Mouse (Mus musculus): ENCODE results near the gene Actl6a. TPM values are rescaled to one million over a fixed set of nuclear protein-coding genes. Genes with fewer than 3 reads are reported as not detected.

Gene Actl6a
- polyA plus RNA-seq, 1 experiment from 2014 or later, result 51.6 TPM

DNA sequence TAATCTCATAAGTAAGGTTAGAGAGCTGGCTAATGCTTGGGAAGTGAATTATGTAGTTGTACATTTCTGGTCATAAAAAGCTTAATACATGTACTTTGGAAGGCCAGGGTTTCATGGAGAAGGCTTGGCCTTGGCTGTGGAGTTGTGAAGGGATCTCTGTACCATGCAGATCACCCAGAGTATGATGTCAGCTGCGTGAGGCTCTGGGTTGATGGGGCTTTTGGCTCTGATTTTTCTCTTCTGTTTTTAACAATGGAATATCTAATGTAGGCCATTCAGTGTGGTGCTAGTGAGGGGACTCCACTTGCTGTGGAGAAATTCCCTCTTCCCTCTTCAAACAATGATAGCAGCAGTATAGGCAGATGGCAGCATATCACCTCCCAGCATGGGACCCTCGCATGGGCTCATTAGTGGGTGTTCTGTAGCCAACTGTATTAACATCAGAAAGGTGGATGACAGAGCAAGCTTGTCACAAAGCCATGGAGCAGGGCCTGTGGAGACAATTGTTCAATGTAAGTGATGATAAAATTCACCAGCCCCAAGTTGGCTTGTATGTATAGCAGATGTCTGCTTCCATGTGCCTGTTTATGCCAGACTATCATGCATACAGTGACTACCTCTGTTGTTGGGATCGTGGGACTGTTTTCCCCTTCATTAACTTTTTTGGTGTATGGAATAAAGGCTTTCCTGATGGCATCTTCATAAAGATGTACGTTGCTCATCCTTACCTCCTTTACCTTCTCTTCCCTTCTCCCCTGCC lies 43.9 kb downstream of the Actl6a start:
- Histone ChIP-seq H3K36me3 (ENCODE audit: control insufficient read depth, insufficient read depth, low read length) (peaks cover 34% of the 10 kb centered on the region), H3K4me3 (ENCODE audit: low read depth, low read length) (no peak overlapping the region), H3K27ac (ENCODE audit: low read length) (no peak overlapping the region), H3K9me3 (replicated peaks; ENCODE audit: control insufficient read depth, low read length, poor library complexity, severe bottlenecking) (no peaks in the 10 kb centered on the region), H3K27me3 (ENCODE audit: control insufficient read depth, insufficient read depth, low read depth, low read length) (no peaks in the 10 kb centered on the region), H3K4me2 (ENCODE audit: low read length) (no peak overlapping the region), H3K4me1 (ENCODE audit: control insufficient read depth, insufficient read depth, low read length) (no peaks in the 10 kb centered on the region), H3K9ac (ENCODE audit: low read depth, low read length) (no peak overlapping the region)
- ATAC-seq, result peak; percentile 70
- WGBS, result 77% methylated on average over 4 of the region's 4 CpGs

DNA sequence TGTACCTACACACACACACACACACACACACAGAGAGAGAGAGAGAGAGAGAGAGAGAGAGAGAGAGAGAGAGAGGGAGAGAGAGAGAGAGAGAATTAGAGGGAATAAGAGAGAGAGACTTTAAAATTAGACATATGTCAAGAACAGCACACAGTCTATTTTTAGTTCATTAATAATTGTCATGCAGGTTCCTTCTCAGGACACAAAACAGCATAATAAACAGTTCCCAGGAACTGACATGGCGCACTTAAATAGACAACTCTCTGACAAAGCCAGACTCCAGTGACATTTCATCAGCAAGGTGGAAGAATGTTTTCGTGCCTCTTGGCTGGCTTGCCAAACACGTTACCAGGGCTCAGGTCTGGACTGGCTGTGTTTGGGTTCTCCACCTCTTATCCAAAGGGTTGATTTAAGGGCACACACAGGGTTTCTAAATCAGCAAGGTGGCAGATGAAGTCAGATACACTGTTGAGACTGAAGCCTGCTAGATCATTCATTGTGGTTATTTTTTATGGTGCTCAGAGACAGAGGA lies 48.4 kb downstream of the Actl6a start:
- no peak for ATAC-seq
- no peak overlapping the region for H3K4me3 ChIP-seq (ENCODE audit: low read depth, low read length)
- H3K36me3 ChIP-seq (ENCODE audit: control insufficient read depth, insufficient read depth, low read length), result peaks cover 20% of the 10 kb centered on the region
- H3K4me1 ChIP-seq (ENCODE audit: control insufficient read depth, insufficient read depth, low read length), result no peaks in the 10 kb centered on the region
- no peak overlapping the region for H3K9ac ChIP-seq (ENCODE audit: low read depth, low read length)
- H3K4me2 ChIP-seq (ENCODE audit: low read length), result no peak overlapping the region
- 95% methylated on average over 3 of the region's 3 CpGs for WGBS
- no peaks in the 10 kb centered on the region for H3K9me3 ChIP-seq (replicated peaks; ENCODE audit: control insufficient read depth, low read length, poor library complexity, severe bottlenecking)
- H3K27me3 ChIP-seq (ENCODE audit: control insufficient read depth, insufficient read depth, low read depth, low read length), result no peaks in the 10 kb centered on the region
- H3K27ac ChIP-seq (ENCODE audit: low read length), result no peak overlapping the region

DNA sequence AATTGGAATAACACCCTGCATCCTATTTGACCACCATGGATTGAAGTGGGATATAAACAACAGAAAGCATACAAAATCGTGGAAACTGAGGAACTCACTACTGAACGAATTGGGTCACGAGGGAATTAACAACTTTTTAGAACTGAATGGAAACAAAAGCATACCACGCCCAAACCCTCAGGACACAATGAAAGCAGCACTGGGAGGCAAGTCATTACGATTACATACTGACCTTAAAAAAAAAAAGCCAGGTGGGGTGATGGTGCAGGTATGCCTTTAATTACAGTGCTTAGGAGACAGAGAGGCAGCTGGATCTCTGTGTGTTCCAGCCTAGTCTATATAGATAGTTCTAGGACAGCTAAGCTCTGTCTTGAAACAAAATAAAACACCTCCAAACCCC lies 53.1 kb downstream of the Actl6a start:
- H3K36me3 ChIP-seq (ENCODE audit: control insufficient read depth, insufficient read depth, low read length), result 0 out of 2 replicates have a peak, but pooled peaks cover 6% of the 10 kb centered on the region
- H3K27me3 ChIP-seq (ENCODE audit: control insufficient read depth, insufficient read depth, low read depth, low read length), result no peaks in the 10 kb centered on the region
- no peak overlapping the region for H3K4me3 ChIP-seq (ENCODE audit: low read depth, low read length)
- H3K27ac ChIP-seq (ENCODE audit: low read length), result no peak overlapping the region
- H3K4me1 ChIP-seq (ENCODE audit: control insufficient read depth, insufficient read depth, low read length), result no peaks in the 10 kb centered on the region
- H3K4me2 ChIP-seq (ENCODE audit: low read length), result no peak overlapping the region
- H3K9ac ChIP-seq (ENCODE audit: low read depth, low read length), result no peak overlapping the region
- no peaks in the 10 kb centered on the region for H3K9me3 ChIP-seq (replicated peaks; ENCODE audit: control insufficient read depth, low read length, poor library complexity, severe bottlenecking)
- 68% methylated on average over 5 of the region's 5 CpGs for WGBS
- ATAC-seq, result no peak

DNA sequence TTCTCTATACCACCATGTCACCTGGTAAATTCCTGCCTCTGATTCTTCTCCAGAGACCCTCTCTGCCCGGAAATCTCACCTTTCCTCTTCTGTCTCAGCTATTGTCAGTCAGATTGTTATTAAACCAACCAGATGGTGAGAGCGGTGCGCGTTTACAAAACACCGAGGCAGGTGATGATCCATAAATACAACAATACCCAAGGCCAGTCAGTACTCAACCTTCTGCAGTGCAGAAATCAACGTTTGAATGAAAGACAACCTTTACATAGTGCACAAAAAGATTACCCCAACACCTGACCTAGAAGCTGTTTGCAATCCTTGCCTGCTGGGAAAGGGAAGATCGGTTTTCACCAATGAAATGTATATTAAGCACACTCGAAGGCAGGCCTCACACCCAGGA lies 56.9 kb downstream of the Actl6a start:
- 64% methylated on average over 8 of the region's 8 CpGs for whole genome bisulfite sequencing
- H3K9me3 ChIP-seq (replicated peaks; ENCODE audit: control insufficient read depth, low read length, poor library complexity, severe bottlenecking), result no peaks in the 10 kb centered on the region
- H3K4me3 ChIP-seq (ENCODE audit: low read depth, low read length), result no peak overlapping the region
- no peak for ATAC-seq
- no peaks in the 10 kb centered on the region for H3K27me3 ChIP-seq (ENCODE audit: control insufficient read depth, insufficient read depth, low read depth, low read length)
- no peak overlapping the region for H3K9ac ChIP-seq (ENCODE audit: low read depth, low read length)
- no peak overlapping the region for H3K27ac ChIP-seq (ENCODE audit: low read length)
- H3K4me1 ChIP-seq (ENCODE audit: control insufficient read depth, insufficient read depth, low read length), result no peaks in the 10 kb centered on the region
- H3K4me2 ChIP-seq (ENCODE audit: low read length), result no peak overlapping the region
- no peaks in the 10 kb centered on the region for H3K36me3 ChIP-seq (ENCODE audit: control insufficient read depth, insufficient read depth, low read length)

DNA sequence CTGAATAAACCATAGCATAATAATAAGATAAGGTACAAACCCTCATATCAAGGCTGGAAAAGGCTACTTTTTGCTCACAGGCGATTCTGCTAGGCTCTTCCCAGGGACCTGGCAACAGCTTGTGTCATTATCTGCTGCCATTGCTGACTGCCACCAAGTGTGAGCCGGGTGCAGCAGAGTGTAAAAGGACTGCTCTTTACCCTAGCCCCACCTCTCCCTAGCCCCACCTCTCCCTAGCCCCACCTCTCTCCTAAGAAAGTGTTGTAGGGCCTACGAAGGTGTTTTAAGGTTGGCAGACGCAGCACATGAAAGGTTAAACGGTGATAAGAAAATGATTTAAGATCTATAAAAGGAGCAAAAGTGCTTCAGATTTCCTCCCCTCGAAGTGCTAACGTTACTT lies 57.8 kb downstream of the Actl6a start:
- no peak for ATAC-seq
- H3K9me3 ChIP-seq (replicated peaks; ENCODE audit: control insufficient read depth, low read length, poor library complexity, severe bottlenecking), result no peaks in the 10 kb centered on the region
- no peaks in the 10 kb centered on the region for H3K4me1 ChIP-seq (ENCODE audit: control insufficient read depth, insufficient read depth, low read length)
- no peak overlapping the region for H3K9ac ChIP-seq (ENCODE audit: low read depth, low read length)
- no peaks in the 10 kb centered on the region for H3K36me3 ChIP-seq (ENCODE audit: control insufficient read depth, insufficient read depth, low read length)
- WGBS, result 54% methylated on average over 7 of the region's 7 CpGs
- H3K27me3 ChIP-seq (ENCODE audit: control insufficient read depth, insufficient read depth, low read depth, low read length), result no peaks in the 10 kb centered on the region
- no peak overlapping the region for H3K27ac ChIP-seq (ENCODE audit: low read length)
- H3K4me2 ChIP-seq (ENCODE audit: low read length), result no peak overlapping the region
- no peak overlapping the region for H3K4me3 ChIP-seq (ENCODE audit: low read depth, low read length)

DNA sequence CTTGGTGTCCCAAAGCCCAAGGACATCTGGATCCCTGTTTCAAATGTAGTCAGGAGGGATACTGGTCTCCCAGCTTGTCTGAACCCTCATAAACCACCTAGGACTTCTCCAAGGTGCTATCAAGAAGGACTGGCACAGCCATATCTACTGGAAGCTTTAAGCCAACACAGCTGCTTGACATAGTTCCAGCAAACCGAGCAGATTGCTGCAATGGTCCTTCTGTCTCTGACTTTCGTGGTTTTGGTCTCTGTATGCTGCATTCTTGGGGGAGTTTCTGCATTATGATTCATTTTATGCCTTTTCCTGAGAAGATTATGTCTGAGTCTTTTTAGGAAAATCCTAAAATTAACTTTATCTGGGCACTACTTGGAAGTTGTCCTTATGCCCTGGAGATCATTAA lies 64.7 kb downstream of the Actl6a start:
- no peaks in the 10 kb centered on the region for H3K9me3 ChIP-seq (replicated peaks; ENCODE audit: control insufficient read depth, low read length, poor library complexity, severe bottlenecking)
- ATAC-seq, result no peak
- WGBS, result 79% methylated on average over 2 of the region's 2 CpGs

More for the DNA sequence above, 64.7 kb downstream of the Actl6a start:
- H3K4me3 ChIP-seq (ENCODE audit: low read depth, low read length), result no peak overlapping the region
- no peaks in the 10 kb centered on the region for H3K4me1 ChIP-seq (ENCODE audit: control insufficient read depth, insufficient read depth, low read length)
- no peaks in the 10 kb centered on the region for H3K36me3 ChIP-seq (ENCODE audit: control insufficient read depth, insufficient read depth, low read length)
- no peak overlapping the region for H3K4me2 ChIP-seq (ENCODE audit: low read length)
- H3K27me3 ChIP-seq (ENCODE audit: control insufficient read depth, insufficient read depth, low read depth, low read length), result no peaks in the 10 kb centered on the region
- H3K9ac ChIP-seq (ENCODE audit: low read depth, low read length), result no peak overlapping the region
- no peak overlapping the region for H3K27ac ChIP-seq (ENCODE audit: low read length)

Other genes starting within 250 kb of the Actl6a start
- gene Kcnmb3, start 214.1 kb upstream of the Actl6a start, polyA plus RNA-seq (2015; fragmentation: Nextera tagmentation; extraction: Ambion mirVana), result 0.10 and 0.16 TPM in 2 replicates
- gene Zfp639, start 196.0 kb upstream of the Actl6a start, polyA plus RNA-seq (2015; fragmentation: Nextera tagmentation; extraction: Ambion mirVana), result 36.6 and 41.7 TPM in 2 replicates
- 41.7 and 43.5 TPM in 2 replicates for gene Mfn1, start 176.8 kb upstream of the Actl6a start, polyA plus RNA-seq (2015; fragmentation: Nextera tagmentation; extraction: Ambion mirVana)
- 102 and 105 TPM in 2 replicates for gene Gnb4, start 89.7 kb upstream of the Actl6a start, polyA plus RNA-seq (2015; fragmentation: Nextera tagmentation; extraction: Ambion mirVana)
- 297 and 301 TPM in 2 replicates for gene Ndufb5, start 30.7 kb downstream of the Actl6a start, polyA plus RNA-seq (2015; fragmentation: Nextera tagmentation; extraction: Ambion mirVana)
- gene Mrpl47, start 31.3 kb downstream of the Actl6a start, polyA plus RNA-seq (2015; fragmentation: Nextera tagmentation; extraction: Ambion mirVana), result 23.7 and 26.9 TPM in 2 replicates
- 14.9 and 21.0 TPM in 2 replicates for gene Usp13, start 111.2 kb downstream of the Actl6a start, polyA plus RNA-seq (2015; fragmentation: Nextera tagmentation; extraction: Ambion mirVana)

Measured in midbrain, embryonic 16.5 days (tissue).